Mouse (Mus musculus) frontal cortex, adult 2 months (tissue): ENCODE data around the gene Adh6a. TPM values are rescaled to one million over a fixed set of nuclear protein-coding genes. Genes with fewer than 3 reads are reported as not detected.
A peak's percentile ranks its signal among the peaks of the same experiment; 100 is the strongest.

Experiments used
- DNase-seq, 2 experiments: peaks; one replicate each; pipeline ENCODE4 v3.0.0; 2022; ENCODE audit warnings: low spot score in 1 of 2; ENCODE audit errors: extremely low spot score in 1 of 2
- polyA plus RNA-seq: library from polyadenylated mRNA; depleted of rRNA; stranded (reverse); fragments of >200 nt; gene quantifications from 2 replicates; pipeline ENCODE4 v1.2.3, GENCODE M21; 2012; rRNA removed

The Adh6a gene
- not detected in 2 replicates for polyA plus RNA-seq

- DNase-seq, result no peak
Observed at GRCm38 (mm10) chr3:138312965-138313364, at the start of gene Adh6a. Adh6a (plus strand) TSS chr3:138313286.

DNA sequence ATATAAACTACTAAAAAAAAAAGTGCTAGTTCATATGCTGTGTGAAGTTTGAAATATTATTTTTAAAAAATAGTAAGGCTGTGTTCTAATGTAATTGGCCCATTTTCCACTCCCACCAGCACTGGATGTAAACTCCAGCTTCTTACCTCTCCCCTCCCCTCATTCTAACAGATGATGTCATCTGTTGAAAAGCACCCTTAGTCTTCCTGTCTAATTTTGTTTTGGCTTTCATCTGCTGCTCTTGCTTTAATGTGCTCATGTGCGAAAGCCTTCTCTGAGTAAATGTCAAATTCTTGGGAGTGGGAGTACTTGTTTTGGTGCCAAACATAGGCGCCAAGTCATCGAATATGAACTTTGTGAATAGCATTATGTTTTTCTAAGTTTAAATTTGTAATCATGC is 48.4 kb upstream of the Adh6a start:
- peak; percentile 9 to 47 for DNase-seq

GRCm38 (mm10) chr3:138270507-138270906 is 42.6 kb upstream of the Adh6a start:
- DNase-seq, result no peak

GRCm38 (mm10) chr3:138271297-138271696 is 41.8 kb upstream of the Adh6a start:
- DNase-seq, result no peak

GRCm38 (mm10) chr3:138273080-138273479 is 40.0 kb upstream of the Adh6a start:
- DNase-seq, result no peak

GRCm38 (mm10) chr3:138275100-138275499 is 38.0 kb upstream of the Adh6a start:
- DNase-seq, result no peak

GRCm38 (mm10) chr3:138282556-138282955 is 30.5 kb upstream of the Adh6a start:
- no peak for DNase-seq

DNA sequence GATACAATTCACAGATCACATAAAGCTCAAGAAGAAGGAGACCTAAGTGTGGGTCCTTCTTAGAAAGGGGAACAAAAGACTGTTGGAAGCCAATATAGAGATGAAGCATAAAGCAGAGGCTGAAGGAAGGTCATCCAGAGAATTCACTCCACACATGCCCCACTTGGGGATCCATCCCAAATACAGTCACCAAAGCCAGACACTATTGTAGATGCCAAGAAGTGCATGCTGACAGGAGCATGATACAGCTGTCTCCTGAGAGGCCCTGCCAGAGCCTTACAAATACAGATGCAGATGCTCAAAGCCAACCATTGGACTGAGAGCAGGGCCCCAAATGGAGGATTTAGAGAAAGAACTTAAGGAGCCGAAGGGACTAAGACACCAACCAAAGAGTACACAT is 29.3 kb upstream of the Adh6a start:
- no peak for DNase-seq

DNA sequence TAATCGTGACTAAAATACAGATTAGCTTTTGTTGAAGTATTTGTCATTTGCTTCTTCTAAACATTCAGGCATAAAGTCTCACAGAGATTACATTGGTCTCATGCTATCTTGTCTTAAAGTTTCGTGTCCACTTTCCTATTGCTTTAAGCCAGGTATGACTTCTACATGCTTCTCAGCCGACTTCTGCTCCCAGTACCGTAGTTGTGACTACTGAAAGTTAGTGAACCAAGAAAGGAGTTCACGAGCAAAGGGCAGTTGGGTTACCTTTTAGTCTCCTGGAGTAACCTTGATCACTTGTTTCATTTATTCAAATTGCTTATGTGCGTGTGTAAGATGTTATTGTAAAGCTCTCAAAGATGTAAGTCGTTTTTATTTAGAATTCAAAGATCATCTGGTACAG is 27.1 kb upstream of the Adh6a start:
- no peak for DNase-seq

DNA sequence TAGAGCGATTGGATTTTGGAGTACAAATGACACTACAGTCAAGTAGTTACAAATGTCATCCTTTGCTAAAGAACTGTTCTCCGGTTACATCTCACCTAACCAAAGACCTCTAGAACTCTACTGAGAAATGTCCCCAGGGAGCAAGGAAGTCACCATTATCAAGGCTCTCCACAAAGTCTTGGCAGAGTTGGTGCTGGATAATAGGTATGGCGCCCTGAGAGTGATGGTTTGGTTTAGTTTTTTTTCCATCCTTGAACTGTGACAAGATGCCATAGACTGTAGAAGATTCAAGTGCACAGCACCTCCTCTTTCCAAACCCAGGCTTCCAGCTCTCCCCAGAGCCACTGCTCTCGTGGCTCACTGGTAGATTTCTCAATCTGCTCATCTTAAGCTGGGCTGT is 25.4 kb upstream of the Adh6a start:
- no peak for DNase-seq

GRCm38 (mm10) chr3:138290672-138291071 is 22.4 kb upstream of the Adh6a start:
- DNase-seq, result no peak

DNA sequence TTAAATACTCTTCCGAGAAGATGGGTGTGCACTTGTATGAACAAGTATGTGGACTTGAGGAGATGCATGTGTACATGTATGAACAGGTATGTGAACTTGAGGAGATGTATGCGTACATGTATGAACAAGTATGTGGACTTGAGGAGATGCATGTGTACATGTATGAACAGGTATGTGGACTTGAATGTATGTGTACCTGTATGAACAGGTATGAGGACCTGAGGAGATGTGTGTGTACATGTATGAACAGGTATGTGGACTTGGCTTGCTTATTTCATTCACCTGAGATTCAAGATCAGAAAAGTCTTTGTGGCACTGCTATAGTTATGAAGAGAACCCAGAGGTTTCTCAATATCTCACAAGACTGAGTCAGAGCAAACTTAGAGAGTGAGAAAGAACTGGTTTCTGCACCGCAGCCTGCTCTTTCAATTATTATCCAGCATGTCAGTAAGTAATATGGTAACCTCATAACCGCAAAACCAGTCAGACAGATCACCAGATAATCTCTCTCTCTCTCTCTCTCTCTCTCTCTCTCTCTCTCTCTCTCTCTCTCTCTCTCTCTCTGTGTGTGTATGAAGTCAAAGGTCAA is 21.5 kb upstream of the Adh6a start:
- DNase-seq, result no peak

GRCm38 (mm10) chr3:138293298-138293895 is 19.7 kb upstream of the Adh6a start:
- no peak for DNase-seq

DNA sequence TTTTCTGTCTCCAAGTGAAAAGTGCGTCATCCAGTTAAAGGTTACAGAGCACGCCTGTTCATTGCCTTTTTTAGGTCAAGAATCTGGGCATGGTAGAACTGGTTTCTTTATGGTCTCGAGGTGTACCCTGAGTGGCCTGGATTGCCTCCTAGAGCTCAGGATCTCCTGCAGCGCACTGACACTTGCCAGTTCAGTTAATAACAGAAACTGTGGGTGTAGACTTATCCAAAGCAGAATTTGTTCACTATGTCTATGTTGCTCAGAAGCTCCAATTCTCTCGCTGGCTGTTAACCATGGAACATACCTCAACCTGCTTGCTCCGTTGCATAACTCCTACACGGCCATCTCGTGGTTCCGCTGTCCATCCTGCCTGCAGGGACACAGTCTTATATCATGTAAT is 13.0 kb upstream of the Adh6a start:
- no peak for DNase-seq

DNA sequence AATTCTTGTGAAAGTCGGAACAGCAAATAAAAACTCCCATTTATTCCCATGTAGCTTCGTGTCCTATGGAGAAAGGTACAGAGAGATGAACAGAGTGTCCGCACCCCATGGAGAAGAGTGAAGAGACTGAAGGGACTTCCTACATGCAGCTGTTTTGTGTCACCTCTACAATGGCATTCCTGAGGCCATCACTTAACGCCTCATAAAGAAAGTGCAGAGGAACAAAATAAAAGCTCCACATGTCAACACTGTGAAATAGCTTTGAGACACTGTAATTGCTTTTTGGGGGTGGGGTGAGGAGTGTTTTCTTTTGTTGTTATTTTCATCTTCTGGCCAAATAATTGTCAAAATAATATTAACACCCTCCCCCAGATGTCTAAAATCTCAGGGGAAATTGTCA is 10.4 kb upstream of the Adh6a start:
- no peak for DNase-seq

DNA sequence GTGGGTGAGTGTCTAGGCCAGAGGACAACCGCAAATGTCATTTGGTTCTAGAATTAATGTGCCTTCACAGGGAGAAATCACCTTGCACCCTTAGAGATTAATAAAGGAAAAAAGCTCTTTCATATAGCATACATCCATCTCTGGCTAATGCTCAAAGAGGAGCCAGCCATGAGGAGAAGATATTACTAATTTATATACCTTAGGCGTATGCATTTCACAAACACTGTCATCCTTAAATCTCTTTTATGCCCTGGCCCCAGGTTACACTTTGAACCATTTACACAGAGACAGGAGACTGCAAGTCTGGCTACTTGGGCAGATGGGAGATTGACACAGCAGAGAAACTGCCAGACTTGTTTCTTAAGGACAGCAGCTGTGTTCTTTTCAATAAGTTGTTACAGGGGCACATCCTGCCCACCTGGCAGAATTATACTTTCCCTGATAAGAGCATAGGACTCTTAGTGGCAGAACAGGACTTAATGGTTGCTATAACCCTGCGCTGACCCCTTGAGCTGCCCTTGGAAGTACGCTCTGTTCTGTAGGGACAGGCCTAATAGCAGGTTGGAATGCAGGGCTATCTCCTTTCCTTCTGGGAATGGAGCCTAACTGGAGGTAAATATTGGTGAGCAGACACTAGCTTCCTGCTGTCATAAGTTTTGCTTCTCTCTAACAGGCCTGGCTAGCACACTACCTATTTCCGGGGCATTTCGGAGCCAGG is 9.2 kb upstream of the Adh6a start:
- no peak for DNase-seq

DNA sequence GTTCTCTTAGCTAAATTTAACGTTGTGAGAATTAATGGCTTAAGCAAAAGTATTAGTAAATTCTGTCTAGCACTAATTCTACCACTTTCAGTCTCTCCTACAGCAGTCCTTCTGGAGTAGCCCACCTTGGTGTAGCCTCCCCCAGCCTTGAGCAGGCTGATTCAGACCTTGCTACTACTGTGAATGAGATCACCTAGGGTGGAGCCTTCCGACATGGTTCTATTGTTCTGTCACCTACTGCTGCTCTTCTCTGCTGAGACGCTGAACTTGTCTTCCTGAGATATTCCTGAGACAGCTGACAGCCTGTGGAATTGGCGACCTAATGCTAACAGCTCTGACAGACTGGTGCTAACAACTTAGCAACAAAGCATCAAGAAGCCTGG is 8.6 kb upstream of the Adh6a start:
- no peak for DNase-seq

GRCm38 (mm10) chr3:138305486-138306289 is 7.4 kb upstream of the Adh6a start:
- DNase-seq, result peak in 1 of 2 experiments; percentile 3

DNA sequence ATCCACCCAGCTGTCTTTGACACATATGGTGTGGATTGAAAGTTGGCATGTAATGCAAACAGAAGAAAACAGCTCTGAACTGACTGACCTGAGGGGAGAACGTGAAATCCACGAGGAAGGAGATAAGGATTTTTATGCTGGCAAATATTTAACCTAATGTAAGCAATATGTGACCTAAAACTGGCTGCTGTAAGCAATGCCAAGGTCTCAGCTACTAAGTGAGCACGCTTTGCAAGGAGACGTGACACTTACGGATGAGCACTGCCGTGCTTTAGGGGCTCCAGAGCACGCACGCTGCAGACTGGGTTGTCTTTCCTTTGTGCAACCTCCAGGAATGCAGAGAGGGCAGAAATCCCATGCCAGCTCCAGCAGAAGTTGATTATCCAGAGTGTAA is 6.8 kb upstream of the Adh6a start:
- DNase-seq, result no peak

DNA sequence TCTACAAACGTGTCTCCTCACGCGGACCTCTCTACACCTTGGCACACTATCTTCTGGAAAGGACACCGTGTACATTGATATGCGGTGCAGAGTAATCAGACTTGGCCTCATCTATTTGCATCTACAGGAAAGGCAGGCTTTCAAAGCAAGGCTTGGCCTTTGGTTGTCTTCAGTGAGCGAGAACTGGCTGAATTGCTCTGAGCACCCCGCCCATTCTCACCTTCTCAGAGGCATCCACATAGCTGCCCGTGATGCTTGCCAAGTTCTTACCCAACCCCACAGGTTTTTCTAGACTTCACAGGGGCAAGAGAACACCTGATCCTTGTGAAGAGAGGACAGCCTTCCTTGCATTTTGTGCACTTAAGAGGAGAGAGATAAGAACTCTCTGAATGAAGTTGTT is 3.2 kb upstream of the Adh6a start:
- no peak for DNase-seq

- no peak for DNase-seq
Observed at GRCm38 (mm10) chr3:138311015-138311414, 2.1 kb upstream of the Adh6a start.
